Mouse (Mus musculus): ENCODE data around the gene Ccdc106.

The Ccdc106 gene

GRCm38 (mm10) chr7:5080815-5081214 lies 60.5 kb downstream of the Ccdc106 start:
- DNase-seq (ENCODE audit: low spot score in 2 of 2) = no peak

GRCm38 (mm10) chr7:5081241-5081640 lies 60.9 kb downstream of the Ccdc106 start:
- no peak for DNase-seq (ENCODE audit: low spot score in 2 of 2)

GRCm38 (mm10) chr7:5081939-5082338 lies 61.6 kb downstream of the Ccdc106 start:
- no peak for DNase-seq (ENCODE audit: low spot score in 2 of 2)

GRCm38 (mm10) chr7:5083325-5084105 lies 63.2 kb downstream of the Ccdc106 start:
- no peak for DNase-seq (ENCODE audit: low spot score in 2 of 2)

GRCm38 (mm10) chr7:5085512-5085911 lies 65.2 kb downstream of the Ccdc106 start:
- no peak for DNase-seq (ENCODE audit: low spot score in 2 of 2)

GRCm38 (mm10) chr7:5086921-5087440 lies 66.6 kb downstream of the Ccdc106 start:
- DNase-seq (ENCODE audit: low spot score in 2 of 2) = no peak

- no peak for DNase-seq (ENCODE audit: low spot score in 2 of 2)
Measured at GRCm38 (mm10) chr7:5087886-5088285, 67.5 kb downstream of the Ccdc106 start.

GRCm38 (mm10) chr7:5089853-5090252 lies 69.5 kb downstream of the Ccdc106 start:
- DNase-seq (ENCODE audit: low spot score in 2 of 2) = no peak

GRCm38 (mm10) chr7:5091008-5091728 lies 70.8 kb downstream of the Ccdc106 start:
- DNase-seq (ENCODE audit: low spot score in 2 of 2) = no peak

- DNase-seq (ENCODE audit: low spot score in 2 of 2) = no peak
Measured at GRCm38 (mm10) chr7:5092381-5092780, 72.0 kb downstream of the Ccdc106 start.

- DNase-seq (ENCODE audit: low spot score in 2 of 2) = no peak
Measured at GRCm38 (mm10) chr7:5092831-5093510, 72.6 kb downstream of the Ccdc106 start.

GRCm38 (mm10) chr7:5098769-5099168 lies 78.4 kb downstream of the Ccdc106 start:
- no peak for DNase-seq (ENCODE audit: low spot score in 2 of 2)

GRCm38 (mm10) chr7:5099796-5100195 lies 79.4 kb downstream of the Ccdc106 start:
- DNase-seq (ENCODE audit: low spot score in 2 of 2) = peak in 1 of 2 experiments; percentile 14

GRCm38 (mm10) chr7:5101066-5101663 lies 80.8 kb downstream of the Ccdc106 start:
- DNase-seq (ENCODE audit: low spot score in 2 of 2) = peak in 1 of 2 experiments; percentile 44

GRCm38 (mm10) chr7:5102564-5102963 lies 82.2 kb downstream of the Ccdc106 start:
- no peak for DNase-seq (ENCODE audit: low spot score in 2 of 2)

GRCm38 (mm10) chr7:5108272-5108671 lies 87.9 kb downstream of the Ccdc106 start:
- no peak for DNase-seq (ENCODE audit: low spot score in 2 of 2)

- no peak for DNase-seq (ENCODE audit: low spot score in 2 of 2)
Measured at GRCm38 (mm10) chr7:5109301-5109700, 88.9 kb downstream of the Ccdc106 start.
